Mouse (Mus musculus) adrenal gland, adult 18-20 months (tissue): Measurements from ENCODE around the gene Olfr951. TPM values are rescaled to one million over a fixed set of nuclear protein-coding genes. Genes with fewer than 3 reads are reported as not detected.

Source experiments
- DNase-seq, 2 experiments: peaks; one replicate each; pipeline ENCODE4 v3.0.0; 2021 to 2022; ENCODE audit warnings: low spot score in 2 of 2
- long read RNA-seq, 2 experiments: library from polyadenylated mRNA; stranded (forward); transcript quantifications; one replicate each; pipeline ENCODE4 v2.0.0; 2021
- total RNA-seq, 2 experiments: library from RNA; stranded (reverse); gene quantifications; 1 replicate in 1 of 2; 2 replicates in 1 of 2; pipeline ENCODE4 v1.2.3; 2021

Gene Olfr951
- total RNA-seq = not detected
- long read RNA-seq, experiment 1 = 0 reads
- long read RNA-seq, experiment 2 = 0 reads

- no peak for DNase-seq
Measured at GRCm38 (mm10) chr9:39387110-39387509, at the start of gene Olfr951. Olfr951 (plus strand) TSS chr9:39387410.

- no peak for DNase-seq
Measured at GRCm38 (mm10) chr9:39427048-39427447, 39.8 kb downstream of the Olfr951 start, which contains the start of gene Olfr952. Olfr952 (minus strand) TSS chr9:39427148.

Other genes with a start within 250 kb of the Olfr951 start
- gene Olfr943, start 221.1 kb upstream of the Olfr951 start, total RNA-seq = not detected
- not detected for gene Olfr944, start 185.5 kb upstream of the Olfr951 start, total RNA-seq
- gene Olfr1537, start 137.4 kb upstream of the Olfr951 start, total RNA-seq = not detected
- not detected for gene Olfr945, start 110.6 kb upstream of the Olfr951 start, total RNA-seq
- gene Olfr948, start 61.4 kb upstream of the Olfr951 start, total RNA-seq = not detected
- gene Olfr952, start 39.7 kb downstream of the Olfr951 start, total RNA-seq = not detected
- not detected for gene Olfr954, start 69.3 kb downstream of the Olfr951 start, total RNA-seq
- gene Olfr955, start 84.5 kb downstream of the Olfr951 start, total RNA-seq = not detected
- not detected for gene Olfr44, start 106.6 kb downstream of the Olfr951 start, total RNA-seq
- gene Olfr957, start 128.4 kb downstream of the Olfr951 start, total RNA-seq = not detected
- gene Olfr958, start 166.6 kb downstream of the Olfr951 start, total RNA-seq = not detected
- gene Olfr959, start 188.2 kb downstream of the Olfr951 start, total RNA-seq = not detected
- gene AW551984, start 217.0 kb downstream of the Olfr951 start, total RNA-seq = 10 to 100 TPM in 1 of 2 experiments, 1 to 10 TPM in 1; 9.6 to 10.9 TPM
- gene Olfr148, start 223.2 kb downstream of the Olfr951 start, total RNA-seq = not detected
- not detected for gene Olfr960, start 234.0 kb downstream of the Olfr951 start, total RNA-seq